Mouse (Mus musculus): ENCODE data around the gene Adcy4.

DNA sequence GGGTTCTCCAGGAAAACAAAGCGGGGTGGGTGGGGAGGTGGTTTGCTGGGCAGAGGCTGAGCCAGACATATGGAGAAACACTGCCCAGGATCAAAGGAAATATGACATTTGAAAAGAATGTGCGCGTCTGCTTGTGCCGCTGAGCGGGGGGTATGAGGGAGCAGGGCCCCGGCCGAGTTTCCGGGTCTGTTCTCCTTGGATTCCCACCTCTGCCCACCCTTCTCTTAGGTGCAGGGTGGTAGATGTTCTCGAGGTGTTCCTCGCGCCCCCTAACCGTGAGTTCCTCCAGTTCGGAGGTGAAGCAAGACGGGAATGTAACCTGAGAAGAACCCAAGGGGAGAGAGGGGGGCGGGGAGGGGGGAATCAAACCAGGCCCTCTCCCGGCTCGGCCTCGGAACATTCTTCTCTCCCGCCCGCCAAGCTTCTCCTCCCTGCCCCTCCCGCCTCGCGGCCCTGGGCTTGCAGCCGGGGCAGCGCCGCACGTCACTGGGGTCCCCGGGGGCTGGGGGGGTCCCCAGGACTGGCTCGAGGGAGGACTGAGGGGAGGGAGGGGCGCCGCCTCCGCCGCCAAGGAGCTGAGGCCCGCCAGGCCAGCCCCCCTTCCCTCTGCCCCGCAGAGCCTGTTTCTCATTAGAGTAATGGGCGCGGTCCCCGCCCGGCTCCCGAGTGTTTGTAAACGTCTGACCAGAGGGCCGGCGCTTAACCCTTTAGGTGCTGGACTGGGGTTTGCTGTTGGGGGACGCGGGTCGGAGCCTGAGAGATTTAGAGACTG is 39.3 kb upstream of the Adcy4 start, which contains the start of gene Nfatc4:
- no peak for TF ChIP-seq POLR2A (IDR thresholded peaks at IDR 0.05; ENCODE audit: insufficient read depth, low read depth, low read length)
- no peak for TF ChIP-seq CTCF (IDR thresholded peaks at IDR 0.05)
